ENCODE assay signal across 8 mouse cellular contexts in genomic region chr15:8968229-8968595, GRCm38 (mm10). TPM values are rescaled to one million over a fixed set of nuclear protein-coding genes. Genes with fewer than 3 reads are reported as not detected.
DNase-seq lines count a peak whose midpoint lies in the region; ATAC-seq lines count a peak whose summit lies in the region.

No protein-coding gene starts in this region.

- H3K9me3 ChIP-seq in heart, embryonic 15.5 days (replicated peaks), result no peaks in the 10 kb centered on the region
- H3K9me3 ChIP-seq in heart, embryonic 10.5 days, result no peaks in the 10 kb centered on the region
- no peaks in the 10 kb centered on the region for H3K9me3 ChIP-seq in intestine, embryonic 16.5 days (ENCODE audit: control insufficient read depth, low read length)
- H3K9me3 ChIP-seq in liver, embryonic 16.5 days (replicated peaks; ENCODE audit: control insufficient read depth, low read length), result no peaks in the 10 kb centered on the region

- peak overlapping the region; percentile 50; the same call in 1 of the 2 replicates for H3K4me2 ChIP-seq in heart, embryonic 15.5 days
- H3K4me2 ChIP-seq in intestine, embryonic 16.5 days (ENCODE audit: low read depth, low read length), result peak overlapping the region; percentile 67
- peak overlapping the region; percentile 35 for H3K4me2 ChIP-seq in liver, embryonic 16.5 days (ENCODE audit: low read depth, low read length)

- DNase-seq in heart, embryonic 10.5 days (ENCODE audit: low spot score), result no peak
- no peak for DNase-seq in c-Kit-positive CD71-positive TER-119-positive erythroid progenitor cells, embryonic 14.5 days (ENCODE audit: low spot score)
- no peak for DNase-seq in ovary, adult 18-20 months (ENCODE audit: low spot score)

- H3K27ac ChIP-seq in heart, embryonic 15.5 days, result no peak overlapping the region
- H3K27ac ChIP-seq in heart, embryonic 10.5 days, result no peak overlapping the region
- no peak overlapping the region for H3K27ac ChIP-seq in brown adipose tissue, adult 24 weeks (replicated peaks; ENCODE audit: low read depth, low read length)
- H3K27ac ChIP-seq in intestine, embryonic 16.5 days (ENCODE audit: low read length), result no peak overlapping the region
- no peak overlapping the region for H3K27ac ChIP-seq in liver, embryonic 16.5 days (ENCODE audit: low read length)

- H3K36me3 ChIP-seq in heart, embryonic 15.5 days, result no peaks in the 10 kb centered on the region
- H3K36me3 ChIP-seq in heart, embryonic 10.5 days, result no peaks in the 10 kb centered on the region
- no peaks in the 10 kb centered on the region for H3K36me3 ChIP-seq in intestine, embryonic 16.5 days (ENCODE audit: control insufficient read depth, insufficient read depth, low read length)
- H3K36me3 ChIP-seq in liver, embryonic 16.5 days (ENCODE audit: control insufficient read depth, insufficient read depth), result no peaks in the 10 kb centered on the region

- WGBS in heart, embryonic 15.5 days, result 76% methylated on average over 14 of the region's 14 CpGs
- WGBS in heart, embryonic 10.5 days, result 83% methylated on average over 14 of the region's 14 CpGs
- WGBS in intestine, embryonic 16.5 days, result 34% methylated on average over 14 of the region's 14 CpGs
- 62% methylated on average over 14 of the region's 14 CpGs for WGBS in liver, embryonic 16.5 days (ENCODE audit: insufficient replicate concordance)

- H3K4me1 ChIP-seq in heart, embryonic 15.5 days (replicated peaks), result no peaks in the 10 kb centered on the region
- no peaks in the 10 kb centered on the region for H3K4me1 ChIP-seq in heart, embryonic 10.5 days
- H3K4me1 ChIP-seq in brown adipose tissue, adult 24 weeks (ENCODE audit: control insufficient read depth, insufficient read depth, insufficient read length, low read length), result no peaks in the 10 kb centered on the region
- peaks cover 6% of the 10 kb centered on the region; the same call in 1 of the 2 replicates for H3K4me1 ChIP-seq in intestine, embryonic 16.5 days (ENCODE audit: control insufficient read depth, insufficient read depth, low read length)
- no peaks in the 10 kb centered on the region for H3K4me1 ChIP-seq in liver, embryonic 16.5 days (ENCODE audit: control insufficient read depth, low read depth, low read length)

- H3K9ac ChIP-seq in heart, embryonic 15.5 days, result no peak overlapping the region
- H3K9ac ChIP-seq in intestine, embryonic 16.5 days (ENCODE audit: low read depth, low read length), result no peak overlapping the region; the same call in 1 of the 2 replicates
- H3K9ac ChIP-seq in liver, embryonic 16.5 days (ENCODE audit: low read depth, low read length), result no peak overlapping the region

- ATAC-seq in heart, embryonic 15.5 days (replicated peaks; ENCODE audit: insufficient number of reproducible peaks, insufficient read depth, low FRiP score, low read depth), result no peak
- ATAC-seq in intestine, embryonic 16.5 days, result peak; percentile 58
- peak; percentile 32; the same call in 1 of the 2 replicates for ATAC-seq in liver, embryonic 16.5 days (ENCODE audit: low read depth)
- ATAC-seq in activated CD4-positive, CD25-positive, alpha-beta regulatory T cell, adult 4 months, result no peak

- H3K4me3 ChIP-seq in heart, embryonic 15.5 days, result no peak overlapping the region
- H3K4me3 ChIP-seq in heart, embryonic 10.5 days, result no peak overlapping the region
- peak overlapping the region; percentile 45 for H3K4me3 ChIP-seq in brown adipose tissue, adult 24 weeks (ENCODE audit: insufficient read depth, low read depth, low read length)
- peak overlapping the region; percentile 37 for H3K4me3 ChIP-seq in intestine, embryonic 16.5 days (ENCODE audit: low read length)
- peak overlapping the region; percentile 45 for H3K4me3 ChIP-seq in liver, embryonic 16.5 days (ENCODE audit: low read depth, low read length)

- H3K27me3 ChIP-seq in heart, embryonic 15.5 days, result no peaks in the 10 kb centered on the region
- no peaks in the 10 kb centered on the region for H3K27me3 ChIP-seq in heart, embryonic 10.5 days (ENCODE audit: insufficient read depth, poor library complexity, severe bottlenecking)
- H3K27me3 ChIP-seq in intestine, embryonic 16.5 days (replicated peaks; ENCODE audit: control insufficient read depth, insufficient read depth, low read length), result no peaks in the 10 kb centered on the region
- no peaks in the 10 kb centered on the region for H3K27me3 ChIP-seq in liver, embryonic 16.5 days (ENCODE audit: control insufficient read depth, insufficient read depth, low read depth, low read length)

RNA-seq across cellular contexts. Expression of gene Ranbp3l, which starts 0.5 kb away (rescaled TPM):
- polyA plus RNA-seq in heart, embryonic 15.5 days (2015; fragmentation: Nextera tagmentation; extraction: Ambion mirVana), result 0.20 and 0.53 TPM in 2 replicates
- 0.12 and 0.28 TPM in 2 replicates for polyA plus RNA-seq in heart, embryonic 10.5 days (2016; fragmentation: Nextera tagmentation; extraction: Ambion mirVana)
- 0.88 and 1.2 TPM in 2 replicates for polyA plus RNA-seq in brown adipose tissue, adult 24 weeks (2012; ENCODE audit: insufficient read depth, insufficient read length, missing spikeins)
- 0.12 and 0.31 TPM in 2 replicates for polyA plus RNA-seq in intestine, embryonic 16.5 days (2015; fragmentation: Nextera tagmentation; extraction: Ambion mirVana)
- polyA plus RNA-seq in liver, embryonic 16.5 days (2015; fragmentation: Nextera tagmentation; extraction: Ambion mirVana), result 0.51 and 1.1 TPM in 2 replicates
- under 1 TPM in 1 of 2 experiments, not detected in 1; 0.22 TPM for polyA plus RNA-seq in activated CD4-positive, CD25-positive, alpha-beta regulatory T cell, adult 4 months (2017; shearing (Covaris generic))

Comparison
In these comparisons a context has a peak if more than half of its experiments do, and no peak if none do; other contexts are left out.
1. ATAC-seq: peak in intestine, embryonic 16.5 days (single experiment) and liver, embryonic 16.5 days (single experiment); none in heart, embryonic 15.5 days (single experiment) and activated CD4-positive, CD25-positive, alpha-beta regulatory T cell, adult 4 months (single experiment).
2. H3K4me3 ChIP-seq: peak in brown adipose tissue, adult 24 weeks (single experiment), intestine, embryonic 16.5 days (single experiment) and liver, embryonic 16.5 days (single experiment); none in heart, embryonic 15.5 days (single experiment) and heart, embryonic 10.5 days (single experiment).
3. Peak in every context shown above with its lines, with median percentiles within 50 percentile points of each other: H3K4me2 ChIP-seq.